Mouse (Mus musculus): ENCODE measurements at regions not wholly inside any gene's neighbourhood (a gene's known extent, or its start where the extent isn't known, plus 50 kb on each side); places are given as distances from the start of the nearest gene placed in this dataset.

GRCm38 (mm10) chr4:88934266-88935025 lies 54.4 kb upstream of the Ifne start:
- TF ChIP-seq CTCF (IDR thresholded peaks at IDR 0.05; ENCODE audit: low read depth) (no peak), EP300 (IDR thresholded peaks at IDR 0.05; ENCODE audit: low read depth) (no peak)
